Mouse (Mus musculus) frontal cortex, adult 2 months (tissue): ENCODE data around the gene 2310007B03Rik. TPM values are rescaled to one million over a fixed set of nuclear protein-coding genes. Genes with fewer than 3 reads are reported as not detected.

Experiments used
- DNase-seq, 2 experiments: peaks; one replicate each; pipeline ENCODE4 v3.0.0; 2022; ENCODE audit warnings: low spot score in 1 of 2; ENCODE audit errors: extremely low spot score in 1 of 2
- polyA plus RNA-seq: library from polyadenylated mRNA; depleted of rRNA; stranded (reverse); fragments of >200 nt; gene quantifications from 2 replicates; pipeline ENCODE4 v1.2.3, GENCODE M21; 2012

The 2310007B03Rik gene
- polyA plus RNA-seq, 1 experiment: not detected

- no peak for DNase-seq
Observed at GRCm38 (mm10) chr1:93161350-93161749, 602 bp upstream of the 2310007B03Rik start.

GRCm38 (mm10) chr1:93159566-93160500, 915 bp downstream of the 2310007B03Rik start:
- DNase-seq: no peak

GRCm38 (mm10) chr1:93158916-93159315, 1.8 kb downstream of the 2310007B03Rik start:
- no peak for DNase-seq

- DNase-seq: no peak
Observed at GRCm38 (mm10) chr1:93157566-93157965, 3.2 kb downstream of the 2310007B03Rik start.

GRCm38 (mm10) chr1:93150907-93151661, 9.7 kb downstream of the 2310007B03Rik start:
- DNase-seq: no peak

- DNase-seq: no peak
Observed at GRCm38 (mm10) chr1:93144176-93144575, 16.6 kb downstream of the 2310007B03Rik start.

- DNase-seq: no peak
Observed at GRCm38 (mm10) chr1:93142871-93143270, 17.9 kb downstream of the 2310007B03Rik start.

- peak in 1 of 2 experiments; percentile 56 for DNase-seq
Observed at GRCm38 (mm10) chr1:93139713-93140112, 21.0 kb downstream of the 2310007B03Rik start.

- DNase-seq: no peak
Observed at GRCm38 (mm10) chr1:93138534-93138933, 22.2 kb downstream of the 2310007B03Rik start.

GRCm38 (mm10) chr1:93135036-93135526, 25.7 kb downstream of the 2310007B03Rik start, which contains the start of gene Agxt:
TSS of gene Agxt (plus strand) at chr1:93135240.
- no peak for DNase-seq

GRCm38 (mm10) chr1:93132676-93133075, 28.1 kb downstream of the 2310007B03Rik start:
- DNase-seq: no peak

GRCm38 (mm10) chr1:93130242-93130983, 30.3 kb downstream of the 2310007B03Rik start:
- no peak for DNase-seq

GRCm38 (mm10) chr1:93128710-93129349, 31.9 kb downstream of the 2310007B03Rik start:
- DNase-seq: peak; percentile 38 to 86

GRCm38 (mm10) chr1:93128209-93128608, 32.5 kb downstream of the 2310007B03Rik start:
- no peak for DNase-seq

GRCm38 (mm10) chr1:93125256-93125655, 35.5 kb downstream of the 2310007B03Rik start:
- DNase-seq: no peak

- no peak for DNase-seq
Observed at GRCm38 (mm10) chr1:93124066-93124465, 36.7 kb downstream of the 2310007B03Rik start.

- no peak for DNase-seq
Observed at GRCm38 (mm10) chr1:93123179-93123854, 37.4 kb downstream of the 2310007B03Rik start.

- no peak for DNase-seq
Observed at GRCm38 (mm10) chr1:93118816-93119215, 41.9 kb downstream of the 2310007B03Rik start.

GRCm38 (mm10) chr1:93115471-93115870, 45.3 kb downstream of the 2310007B03Rik start:
- DNase-seq: no peak
